Mouse (Mus musculus): ENCODE measurements at regions not wholly inside any gene's neighbourhood (a gene's known extent, or its start where the extent isn't known, plus 50 kb on each side); places are given as distances from the start of the nearest gene placed in this dataset.

- no peak for DNase-seq (ENCODE audit: low read depth, low spot score)
These were observed 151.4 kb downstream of the Abcc12 start for GRCm38 (mm10) chr8:86428998-86429651.

- DNase-seq (ENCODE audit: low read depth, low spot score): no peak
These were observed 152.4 kb downstream of the Abcc12 start for GRCm38 (mm10) chr8:86428131-86428530.

- DNase-seq (ENCODE audit: low read depth, low spot score): peak; percentile 65
These were observed 154.4 kb downstream of the Abcc12 start for GRCm38 (mm10) chr8:86426056-86426455.

GRCm38 (mm10) chr8:86425382-86425781 is 155.1 kb downstream of the Abcc12 start:
- no peak for DNase-seq (ENCODE audit: low read depth, low spot score)

- DNase-seq (ENCODE audit: low read depth, low spot score): no peak
These were observed 161.3 kb downstream of the Abcc12 start for GRCm38 (mm10) chr8:86419059-86419651.

- DNase-seq (ENCODE audit: low read depth, low spot score): no peak
These were observed 162.0 kb downstream of the Abcc12 start for GRCm38 (mm10) chr8:86418414-86418981.

- DNase-seq (ENCODE audit: low read depth, low spot score): peak; percentile 53
These were observed 165.3 kb downstream of the Abcc12 start for GRCm38 (mm10) chr8:86415208-86415607.

GRCm38 (mm10) chr8:86411232-86411631 is 169.3 kb downstream of the Abcc12 start:
- peak; percentile 66 for DNase-seq (ENCODE audit: low read depth, low spot score)

- DNase-seq (ENCODE audit: low read depth, low spot score): peak; percentile 92
These were observed 174.3 kb downstream of the Abcc12 start for GRCm38 (mm10) chr8:86406196-86406595.

- no peak for DNase-seq (ENCODE audit: low read depth, low spot score)
These were observed 177.1 kb downstream of the Abcc12 start for GRCm38 (mm10) chr8:86403434-86403833.

- DNase-seq (ENCODE audit: low read depth, low spot score): no peak
These were observed 178.5 kb downstream of the Abcc12 start for GRCm38 (mm10) chr8:86401946-86402345.

- DNase-seq (ENCODE audit: low read depth, low spot score): peak; percentile 55
These were observed 185.4 kb downstream of the Abcc12 start for GRCm38 (mm10) chr8:86395121-86395520.

- no peak for DNase-seq (ENCODE audit: low read depth, low spot score)
These were observed 186.7 kb downstream of the Abcc12 start for GRCm38 (mm10) chr8:86393835-86394234.

GRCm38 (mm10) chr8:86393374-86393773 is 187.1 kb downstream of the Abcc12 start:
- no peak for DNase-seq (ENCODE audit: low read depth, low spot score)

- peak; percentile 53 for DNase-seq (ENCODE audit: low read depth, low spot score)
These were observed 189.8 kb downstream of the Abcc12 start for GRCm38 (mm10) chr8:86390715-86391114.

GRCm38 (mm10) chr8:86389690-86390671 is 190.5 kb downstream of the Abcc12 start:
- DNase-seq (ENCODE audit: low read depth, low spot score): peak; percentile 97

- DNase-seq (ENCODE audit: low read depth, low spot score): no peak
These were observed 195.2 kb downstream of the Abcc12 start for GRCm38 (mm10) chr8:86385236-86385635.

- no peak for DNase-seq (ENCODE audit: low read depth, low spot score)
These were observed 198.5 kb downstream of the Abcc12 start for GRCm38 (mm10) chr8:86381977-86382376.

GRCm38 (mm10) chr8:86368062-86368461 is 212.4 kb downstream of the Abcc12 start:
- DNase-seq (ENCODE audit: low read depth, low spot score): peak; percentile 60

GRCm38 (mm10) chr8:86366636-86367035 is 213.8 kb downstream of the Abcc12 start:
- peak; percentile 59 for DNase-seq (ENCODE audit: low read depth, low spot score)

GRCm38 (mm10) chr8:86365726-86366125 is 214.8 kb downstream of the Abcc12 start:
- DNase-seq (ENCODE audit: low read depth, low spot score): peak; percentile 36

GRCm38 (mm10) chr8:86364898-86365297 is 215.6 kb downstream of the Abcc12 start:
- DNase-seq (ENCODE audit: low read depth, low spot score): no peak

Data from brain, adult 2 months (tissue).